Mouse (Mus musculus) heart, postnatal 0 days (tissue): ENCODE results near the gene Dolpp1.

Experiments used
- CTCF ChIP-seq: IDR thresholded peaks from 2 replicates; pipeline ENCODE4 v1.5.1; 2016; ENCODE audit warnings: antibody characterized with exemption, control low read depth, low read depth
- EP300 ChIP-seq: IDR thresholded peaks from 2 replicates; pipeline ENCODE4 v1.6.1; 2016; ENCODE audit warnings: antibody characterized with exemption, low read depth

GRCm38 (mm10) chr2:30377721-30378120, 14.3 kb upstream of the Dolpp1 start:
- TF ChIP-seq CTCF (no peak), EP300 (no peak)
